Mouse (Mus musculus): ENCODE measurements around the gene Tssc4.

The Tssc4 gene

DNA sequence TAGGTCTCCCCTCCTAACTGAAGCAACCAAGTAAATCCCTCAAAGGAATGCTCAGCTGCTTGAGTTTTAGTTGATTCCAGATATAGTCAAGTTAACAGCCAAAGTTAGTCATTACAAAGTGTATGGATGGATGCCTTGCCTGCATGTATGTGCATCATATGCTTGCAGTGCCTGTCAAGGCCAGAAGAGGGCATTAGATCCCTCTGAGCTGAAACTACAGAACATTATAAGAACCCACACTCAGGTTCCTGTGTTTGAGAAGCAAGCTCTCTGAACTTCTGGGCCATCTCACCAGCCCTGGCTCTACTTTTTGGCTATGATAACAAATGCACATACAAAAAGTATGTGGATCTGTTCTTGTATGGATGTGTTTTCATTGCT is 24.2 kb upstream of the Tssc4 start:
- DNase-seq (ENCODE audit: extremely low spot score) = no peak

DNA sequence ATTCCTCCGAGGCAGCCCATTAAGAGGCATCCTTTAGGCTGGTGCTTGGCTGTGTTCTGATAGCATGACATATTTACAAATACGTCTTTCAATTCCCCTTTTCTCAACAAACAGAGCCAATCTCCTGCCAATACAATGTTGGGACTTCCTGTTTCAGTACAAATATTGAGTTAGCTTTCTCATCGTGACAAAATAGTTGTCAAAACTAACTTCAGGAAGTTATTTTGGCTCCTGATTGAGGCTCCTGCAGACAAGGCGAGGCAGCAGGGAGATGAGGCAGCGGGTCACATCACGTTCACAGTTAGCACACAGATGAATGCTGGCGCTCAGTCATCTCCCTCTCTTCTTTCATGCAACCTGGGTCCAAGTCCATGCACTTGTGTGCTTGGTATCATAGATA is 22.7 kb upstream of the Tssc4 start:
- DNase-seq (ENCODE audit: extremely low spot score) = no peak

DNA sequence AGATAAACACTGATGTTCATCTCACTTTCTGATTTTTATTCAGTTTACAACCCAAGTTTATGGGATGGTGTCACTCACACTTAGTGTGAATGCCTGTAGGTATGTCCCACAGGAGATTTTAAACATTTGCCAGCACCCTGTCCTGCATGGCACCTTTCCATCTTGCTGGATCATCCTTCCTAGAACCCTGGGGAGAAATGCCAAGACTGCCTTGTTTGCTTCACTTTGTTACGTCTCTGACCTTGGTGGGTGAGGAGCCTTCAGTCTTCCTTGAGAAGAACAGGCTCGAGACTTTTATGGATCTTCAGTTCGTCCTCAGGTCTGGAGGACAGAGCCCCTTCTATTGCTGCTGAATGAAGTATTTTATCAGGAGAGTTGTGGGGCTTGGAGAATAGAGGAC is 19.7 kb upstream of the Tssc4 start:
- DNase-seq (ENCODE audit: extremely low spot score) = no peak

DNA sequence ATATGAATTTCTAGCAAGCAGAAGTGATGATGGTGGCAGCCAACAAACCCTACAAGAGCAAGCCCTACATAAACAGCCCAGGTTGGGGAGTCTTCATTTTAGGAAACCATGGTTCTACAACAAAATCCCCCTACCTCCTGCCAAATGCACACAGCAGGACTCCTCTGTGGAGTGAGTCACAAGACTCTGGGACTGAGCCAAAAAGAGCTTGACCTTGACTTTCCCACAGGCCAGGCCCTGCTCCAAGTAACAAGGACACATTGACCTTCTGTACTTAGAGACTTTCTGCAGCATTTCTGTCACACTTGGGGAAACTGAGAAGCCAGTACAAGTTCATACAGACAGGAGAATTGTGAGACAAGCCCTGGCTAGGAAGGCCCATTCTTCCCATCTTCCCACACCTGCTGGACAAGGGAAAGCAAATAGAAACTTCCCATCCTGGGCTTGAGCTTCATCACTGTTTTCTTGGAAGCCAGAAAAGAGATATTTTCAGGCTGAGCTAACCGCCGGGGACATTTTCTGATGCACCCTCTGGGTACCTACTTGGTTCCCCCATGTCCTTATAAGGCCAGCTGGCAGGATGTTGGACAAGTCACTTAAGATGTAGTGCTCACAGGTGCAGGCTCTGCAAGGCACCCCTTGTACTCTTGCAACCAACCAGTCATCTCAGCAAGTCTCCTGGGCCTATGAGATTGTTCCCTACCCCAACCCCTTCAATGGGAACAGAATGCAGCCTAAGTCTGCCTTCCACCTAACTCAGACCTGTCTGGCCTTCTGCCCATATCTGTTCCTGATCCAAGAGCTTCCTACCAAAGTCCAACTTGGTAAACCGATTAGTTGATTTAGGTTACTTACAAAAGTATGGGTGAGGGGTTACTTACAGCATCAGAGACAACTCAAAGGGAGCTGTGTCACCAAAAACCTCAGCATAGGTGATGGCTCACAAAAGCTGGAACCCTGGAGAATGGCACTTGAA is 18.9 kb upstream of the Tssc4 start:
- DNase-seq (ENCODE audit: extremely low spot score) = no peak

DNA sequence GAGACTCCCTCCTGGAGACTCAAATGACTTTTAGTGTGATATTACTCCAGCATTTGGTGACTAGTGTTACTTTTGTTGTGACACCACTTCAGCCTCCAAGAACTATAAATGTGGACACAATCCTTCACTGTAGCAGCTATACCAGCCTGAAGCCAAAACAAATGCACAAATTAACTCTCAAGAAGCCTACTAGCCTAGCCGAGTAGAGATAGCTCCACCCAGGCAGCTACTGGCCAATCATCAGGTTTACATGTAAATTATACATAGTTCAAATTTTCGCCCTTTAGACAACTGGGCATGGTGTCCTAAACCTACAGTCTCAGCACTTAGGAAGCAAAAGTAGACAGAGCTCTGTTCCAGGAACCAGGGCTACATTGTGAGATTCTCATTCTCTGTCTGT is 17.7 kb upstream of the Tssc4 start:
- DNase-seq (ENCODE audit: extremely low spot score) = no peak

DNA sequence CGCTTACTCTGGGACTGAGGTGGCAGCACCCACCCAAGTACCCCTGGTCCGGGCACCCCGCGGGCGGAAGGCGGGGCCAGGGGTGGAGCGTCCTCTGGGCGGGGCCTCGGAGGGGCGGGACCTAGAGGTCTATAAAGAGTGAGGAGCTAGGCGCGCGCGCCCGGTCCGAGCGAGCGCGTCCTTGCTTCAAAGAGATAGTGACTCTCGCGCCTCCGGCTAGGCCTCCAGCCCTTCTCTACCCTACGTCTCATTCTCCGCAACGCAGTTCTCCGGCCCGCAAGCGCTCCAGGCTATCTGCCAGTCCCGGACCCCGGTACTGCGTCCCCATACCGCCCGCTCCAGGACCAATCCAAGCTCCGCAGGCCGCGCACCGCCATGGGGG is 16.4 kb upstream of the Tssc4 start, which contains the start of gene Cd81:
Cd81 (plus strand) TSS at position 114 of the 382 bp plus-strand sequence.
- peak; percentile 90 for DNase-seq (ENCODE audit: extremely low spot score)

DNA sequence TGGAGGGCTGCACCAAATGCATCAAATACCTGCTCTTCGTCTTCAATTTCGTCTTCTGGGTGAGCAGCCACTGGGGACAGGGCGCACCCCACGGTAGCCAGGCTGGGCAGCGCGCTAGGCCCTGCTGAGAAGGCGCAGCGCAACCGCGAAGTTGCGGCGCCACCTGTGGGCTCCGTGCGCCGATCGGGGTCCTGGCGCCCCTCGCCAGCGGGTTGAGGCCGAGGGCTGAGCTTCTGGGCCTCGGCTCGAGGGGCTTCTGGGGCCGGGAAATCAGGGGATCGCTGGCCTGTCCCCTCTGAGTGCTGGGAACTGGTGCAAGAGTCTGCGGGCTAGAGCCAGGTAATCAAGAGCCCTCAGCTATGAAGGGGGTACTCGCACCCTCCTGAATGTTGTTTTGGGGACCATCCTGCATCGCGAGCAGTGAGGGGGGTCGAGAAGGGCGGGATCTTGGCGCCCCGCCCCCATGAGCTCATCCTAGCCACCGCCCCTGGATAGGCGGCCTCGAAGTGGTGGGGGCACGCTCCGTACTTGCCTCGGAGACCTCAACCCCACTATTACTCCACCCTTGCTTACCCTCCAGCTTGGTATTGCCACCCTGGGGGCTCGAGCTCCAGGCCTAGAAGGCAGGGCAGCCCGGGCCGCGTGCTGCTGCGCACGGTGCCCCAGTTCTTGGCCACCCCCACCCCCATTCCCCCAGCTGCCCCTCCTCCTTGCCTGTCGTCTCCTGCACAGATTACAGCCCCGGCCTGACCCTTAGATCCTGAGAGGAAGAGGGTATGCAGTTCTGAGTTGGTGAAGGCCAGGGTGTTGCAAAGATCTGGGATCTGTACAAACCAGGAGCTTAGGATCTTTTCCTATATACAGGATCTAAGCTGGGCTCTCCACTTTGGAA is 15.8 kb upstream of the Tssc4 start:
- peak; percentile 79 for DNase-seq (ENCODE audit: extremely low spot score)

DNA sequence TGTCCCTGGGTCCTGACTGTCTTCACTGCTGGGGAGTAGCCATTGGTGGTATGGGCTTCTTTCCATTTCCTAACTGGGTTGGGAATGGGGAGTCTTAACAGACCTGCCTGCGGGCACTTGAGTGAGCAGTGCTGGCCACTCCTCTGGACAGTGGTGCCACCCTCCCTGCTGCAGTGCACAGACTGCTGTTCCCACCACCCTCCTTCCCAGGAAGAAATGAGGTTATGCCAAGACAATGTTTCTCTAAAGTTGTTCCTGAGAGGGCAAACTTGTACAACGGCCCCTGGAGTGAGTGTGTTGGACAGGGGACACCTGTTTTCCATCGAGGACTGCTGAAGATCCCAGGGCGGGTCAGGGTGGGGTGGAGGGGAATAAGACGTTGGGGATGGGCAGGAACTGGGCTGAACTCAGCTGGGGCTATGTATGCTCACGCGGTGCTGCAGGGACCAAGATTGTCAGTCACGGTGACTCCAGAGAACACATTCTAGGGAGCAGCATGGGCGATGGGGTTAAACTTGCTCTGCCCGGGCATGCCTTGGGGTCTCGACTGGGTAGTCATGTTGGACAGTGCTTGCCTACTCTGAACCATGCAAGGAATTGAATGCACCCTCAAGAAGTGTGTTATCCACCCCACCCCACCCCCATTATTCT is 15.0 kb upstream of the Tssc4 start:
- no peak for DNase-seq (ENCODE audit: extremely low spot score)

DNA sequence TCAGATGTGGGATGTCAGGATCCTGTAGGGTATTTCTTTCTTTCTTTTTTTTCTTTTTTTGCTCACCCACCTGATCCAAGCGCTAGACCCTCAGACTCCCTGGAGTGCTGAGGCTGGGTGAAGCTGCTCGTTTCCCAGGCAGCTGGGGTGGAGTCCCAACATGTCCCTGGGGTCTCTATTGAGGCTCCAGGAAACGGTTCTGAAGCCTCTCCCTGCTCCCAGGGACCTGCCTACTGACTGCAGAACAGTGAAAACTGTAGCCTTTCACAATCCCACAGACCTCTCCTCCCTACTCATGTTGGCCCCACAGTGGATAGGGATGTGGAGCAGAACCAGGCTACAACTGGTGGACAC is 14.5 kb upstream of the Tssc4 start:
- no peak for DNase-seq (ENCODE audit: extremely low spot score)

DNA sequence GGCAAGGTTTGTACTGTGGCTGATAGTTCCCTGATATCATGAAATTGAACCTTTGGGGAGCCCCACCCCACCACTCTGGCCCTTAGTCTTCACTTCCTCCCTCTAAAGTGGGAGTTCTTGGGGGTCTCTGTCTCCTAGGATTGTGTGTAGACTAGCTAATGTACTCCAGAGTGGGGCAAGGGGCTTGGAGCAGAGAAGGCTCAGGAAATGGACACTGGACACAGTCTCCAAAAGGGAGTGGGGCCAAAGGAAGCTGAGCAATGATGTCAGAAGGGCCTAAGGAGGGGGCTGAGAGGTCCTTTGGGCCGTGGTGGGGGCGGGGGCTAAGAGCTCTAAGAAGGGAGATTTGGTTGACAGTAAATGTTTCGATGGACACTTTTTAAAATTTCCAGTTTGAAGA is 14.0 kb upstream of the Tssc4 start:
- DNase-seq (ENCODE audit: extremely low spot score) = no peak

- no peak for DNase-seq (ENCODE audit: extremely low spot score)
These were observed 13.4 kb upstream of the Tssc4 start for GRCm38 (mm10) chr7:143055499-143056186.

- no peak for DNase-seq (ENCODE audit: extremely low spot score)
These were observed 12.0 kb upstream of the Tssc4 start for GRCm38 (mm10) chr7:143057023-143057422.

DNA sequence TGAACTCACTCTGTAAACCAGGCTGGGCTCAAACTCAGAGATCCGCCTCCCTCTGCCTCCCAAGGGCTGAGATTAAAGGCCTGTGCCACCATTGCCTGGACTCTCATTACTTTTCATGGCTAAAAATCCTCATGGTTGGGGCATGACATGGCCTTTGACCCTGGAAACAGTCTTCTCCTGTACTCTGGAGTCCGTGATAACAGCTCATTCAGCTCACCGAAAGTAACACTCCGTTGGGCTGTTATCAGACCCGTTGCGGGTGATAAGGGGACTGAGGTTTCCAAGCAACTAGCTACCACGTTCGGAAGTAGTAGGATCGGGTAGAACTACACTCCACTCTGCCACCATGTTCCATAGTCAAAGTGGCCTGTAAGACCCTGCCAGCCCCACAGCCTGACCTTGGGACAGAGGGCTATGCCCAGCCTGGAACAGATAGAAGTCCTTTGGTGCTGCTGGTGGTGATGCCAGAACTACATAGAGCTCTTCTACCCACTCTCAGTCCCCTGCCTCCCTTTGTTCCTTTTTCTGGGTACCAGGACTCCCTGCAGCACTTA is 11.3 kb upstream of the Tssc4 start:
- no peak for DNase-seq (ENCODE audit: extremely low spot score)

DNA sequence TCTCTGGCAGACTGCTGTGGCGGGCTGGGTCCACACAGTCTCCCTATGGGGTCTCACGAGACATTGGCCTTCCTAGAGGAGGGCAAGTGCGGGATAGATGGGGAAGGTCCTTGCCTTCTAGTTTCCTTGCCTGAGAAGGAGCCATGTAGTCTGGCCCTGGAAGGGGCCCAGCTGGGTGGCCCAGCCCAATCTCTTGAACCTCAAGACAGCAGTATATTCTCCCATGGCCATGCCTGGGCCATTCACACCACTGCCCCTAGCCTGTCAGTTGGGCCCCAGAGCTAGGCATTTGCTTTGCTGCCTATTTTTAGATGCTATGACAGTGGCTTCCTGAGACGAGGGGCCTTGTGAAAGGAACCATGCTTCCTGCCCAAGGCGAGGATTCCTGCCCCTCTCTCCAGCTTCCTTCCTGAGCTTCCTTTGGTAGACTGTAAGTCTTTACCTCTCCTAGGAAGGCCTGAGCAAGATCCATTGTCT is 10.8 kb upstream of the Tssc4 start:
- DNase-seq (ENCODE audit: extremely low spot score) = no peak

GRCm38 (mm10) chr7:143059202-143059870 is 9.7 kb upstream of the Tssc4 start:
- DNase-seq (ENCODE audit: extremely low spot score) = no peak

DNA sequence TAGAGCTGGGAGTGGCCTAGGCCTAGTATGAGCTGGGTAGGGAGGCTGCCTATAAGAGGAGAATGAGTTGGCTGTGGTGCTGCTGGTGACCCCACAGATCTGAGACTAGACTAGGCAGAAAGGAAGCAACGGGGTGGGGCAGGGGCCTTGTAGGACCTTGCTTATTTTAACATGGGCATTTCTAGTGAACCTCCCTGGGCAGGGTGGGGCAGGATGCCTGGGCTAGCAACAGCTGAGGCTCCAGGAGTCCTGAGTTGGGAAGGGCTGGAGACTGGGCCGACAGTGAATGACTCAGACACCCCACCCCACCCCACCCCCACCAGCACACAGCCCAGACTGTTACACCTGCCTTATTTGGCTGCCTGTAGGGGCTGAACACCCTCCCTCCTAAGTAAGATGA is 6.3 kb upstream of the Tssc4 start:
- no peak for DNase-seq (ENCODE audit: extremely low spot score)

DNA sequence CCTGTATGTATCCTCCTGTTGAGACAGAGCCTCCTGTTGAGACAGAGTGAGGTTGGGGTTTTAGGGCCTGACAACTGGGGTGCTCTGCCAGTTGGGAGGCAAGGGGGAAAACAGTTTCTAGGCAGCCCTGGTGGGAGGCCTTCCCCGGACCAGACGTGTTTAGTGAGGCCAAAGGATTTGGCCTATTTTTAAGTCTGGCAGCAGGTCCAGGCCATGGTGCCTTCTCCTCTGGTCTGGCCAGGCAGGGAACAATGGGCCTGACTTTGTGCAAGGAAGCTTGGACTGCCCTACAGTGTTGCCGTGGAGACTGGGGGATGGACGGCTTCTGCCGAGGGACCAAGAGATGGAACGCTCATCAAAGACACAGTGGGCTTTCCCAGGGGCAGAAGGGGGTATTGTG is 4.8 kb upstream of the Tssc4 start:
- no peak for DNase-seq (ENCODE audit: extremely low spot score)

DNA sequence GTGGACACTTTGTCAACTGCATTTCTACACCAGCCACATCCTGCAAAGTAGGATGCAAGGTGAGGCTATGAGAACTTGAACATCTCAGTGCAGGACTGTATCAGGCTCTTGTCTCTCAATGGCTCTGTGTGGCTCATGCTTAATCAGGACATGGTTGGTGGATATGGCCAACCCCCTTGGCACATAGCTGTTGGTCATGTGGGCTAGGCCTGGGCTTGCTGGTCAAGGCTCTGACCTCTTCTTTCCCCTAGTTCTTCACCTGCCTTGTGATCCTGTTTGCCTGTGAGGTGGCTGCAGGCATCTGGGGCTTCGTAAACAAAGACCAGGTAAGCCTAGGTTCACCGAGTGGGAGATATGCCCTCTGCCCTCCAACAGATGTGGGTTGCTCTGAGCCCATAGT is 3.4 kb upstream of the Tssc4 start:
- no peak for DNase-seq (ENCODE audit: extremely low spot score)

- DNase-seq (ENCODE audit: extremely low spot score) = no peak
These were observed 1.6 kb upstream of the Tssc4 start for GRCm38 (mm10) chr7:143067469-143067868.

- DNase-seq (ENCODE audit: extremely low spot score) = no peak
These were observed 1.2 kb upstream of the Tssc4 start for GRCm38 (mm10) chr7:143067897-143068296.
